Mouse (Mus musculus) ES-Bruce4 (cell line): ENCODE data around the gene Lce1k. TPM values are rescaled to one million over a fixed set of nuclear protein-coding genes. Genes with fewer than 3 reads are reported as not detected.
"Not testable (repeated sequence)": the region's sequence is repeated elsewhere in the genome, so short reads cannot be mapped to it uniquely, and the experiment has no call there.

Experiments
- H3K27ac ChIP-seq: 2 replicates; pipeline ENCODE4 v1.5.1; 2012; ENCODE audit warnings: low read length, inconsistent platforms; ENCODE audit not compliant: insufficient read depth
- H3K27me3 ChIP-seq: 2 replicates; pipeline ENCODE4 v1.6.1; 2012; ENCODE audit warnings: mild to moderate bottlenecking, low read length, inconsistent platforms; ENCODE audit not compliant: control insufficient read depth, poor library complexity, insufficient read depth, severe bottlenecking
- H3K36me3 ChIP-seq: 2 replicates; pipeline ENCODE4 v1.6.1; 2012; ENCODE audit warnings: inconsistent platforms, mild to moderate bottlenecking, low read length, moderate library complexity; ENCODE audit not compliant: control insufficient read depth, poor library complexity, insufficient read depth, severe bottlenecking
- H3K4me1 ChIP-seq: one replicate; pipeline ENCODE4 v1.8.1; 2011; ENCODE audit warnings: low read length; ENCODE audit not compliant: control insufficient read depth, insufficient read depth
- H3K4me3 ChIP-seq: 2 replicates; pipeline ENCODE4 v1.5.1; 2011; ENCODE audit warnings: low read depth, mild to moderate bottlenecking, low read length
- H3K9ac ChIP-seq: 2 replicates; pipeline ENCODE4 v1.6.1; 2012; ENCODE audit warnings: low read depth, mild to moderate bottlenecking, inconsistent platforms; ENCODE audit not compliant: poor library complexity, severe bottlenecking
- H3K9me3 ChIP-seq: replicated peaks from 2 replicates; pipeline ENCODE4 v1.6.1; 2012; ENCODE audit warnings: mild to moderate bottlenecking, low read length, inconsistent platforms; ENCODE audit not compliant: control insufficient read depth, poor library complexity, insufficient read depth, severe bottlenecking
- CTCF ChIP-seq: IDR thresholded peaks from one replicate; pipeline ENCODE4 v1.8.1; 2011; ENCODE audit warnings: low read depth, low read length
- EP300 ChIP-seq: IDR thresholded peaks from 2 replicates; pipeline ENCODE4 v1.6.1; 2011; ENCODE audit warnings: low read depth, low read length; ENCODE audit not compliant: insufficient read depth
- POLR2A ChIP-seq: IDR thresholded peaks from one replicate; pipeline ENCODE4 v1.8.1; 2011; ENCODE audit warnings: low read length; ENCODE audit not compliant: insufficient read depth
- polyA plus RNA-seq: library from polyadenylated mRNA; stranded (reverse); fragments of >200 nt; gene quantifications from 2 replicates; pipeline ENCODE4 v1.2.4, GENCODE M21; 2011; ENCODE audit warnings: low read depth; ENCODE audit not compliant: missing spikeins, insufficient read depth, insufficient read length

The Lce1k gene
- polyA plus RNA-seq: not detected in 2 replicates

GRCm38 (mm10) chr3:92807791-92808190, at the start of gene Lce1k:
Gene Lce1k (minus strand): TSS chr3:92807891.
- Histone ChIP-seq H3K9me3 (no peaks in the 10 kb centered on the region), H3K4me3 (no peak within 1 kb of the TSS), H3K36me3 (no peaks in the 10 kb centered on the region), H3K4me1 (no peaks in the 10 kb centered on the region), H3K27ac (no peak within 1 kb of the TSS), H3K27me3 (no peaks in the 10 kb centered on the region), H3K9ac (no peak within 1 kb of the TSS)
- TF ChIP-seq CTCF (no peak), POLR2A (no peak), EP300 (no peak)

GRCm38 (mm10) chr3:92851186-92851585, 43.5 kb upstream of the Lce1k start, which contains the start of gene Lce1l:
Gene Lce1l (minus strand): TSS chr3:92851286.
- no peak within 1 kb of the TSS for H3K4me3 ChIP-seq
- H3K27ac ChIP-seq: no peak within 1 kb of the TSS
- H3K9me3 ChIP-seq: no peaks in the 10 kb centered on the region
- no peak within 1 kb of the TSS for H3K9ac ChIP-seq
- no peaks in the 10 kb centered on the region for H3K4me1 ChIP-seq
- H3K27me3 ChIP-seq: no peaks in the 10 kb centered on the region; the same call in 1 of the 2 replicates
- no peaks in the 10 kb centered on the region for H3K36me3 ChIP-seq
- TF ChIP-seq POLR2A (no peak), EP300 (no peak), CTCF (no peak)

- H3K9me3 ChIP-seq: no peaks in the 10 kb centered on the region
- H3K4me1 ChIP-seq: no peaks in the 10 kb centered on the region
Observed at GRCm38 (mm10) chr3:92827108-92827507, 19.4 kb upstream of the Lce1k start, which contains the start of gene Kprp. Gene Kprp (minus strand): TSS chr3:92827247.

GRCm38 (mm10) chr3:92825808-92826207, 18.1 kb upstream of the Lce1k start:
- H3K4me1 ChIP-seq: no peaks in the 10 kb centered on the region
- TF ChIP-seq EP300 (no peak), CTCF (no peak), POLR2A (no peak)
- no peaks in the 10 kb centered on the region; the same call in 1 of the 2 replicates for H3K27me3 ChIP-seq
- no peak overlapping the region for H3K27ac ChIP-seq
- H3K36me3 ChIP-seq: no peaks in the 10 kb centered on the region
- H3K4me3 ChIP-seq: no peak overlapping the region
- no peak overlapping the region for H3K9ac ChIP-seq
- H3K9me3 ChIP-seq: no peaks in the 10 kb centered on the region

More at GRCm38 (mm10) chr3:92827108-92827507, 19.4 kb upstream of the Lce1k start, which contains the start of gene Kprp:
- H3K36me3 ChIP-seq: no peaks in the 10 kb centered on the region
- no peak within 1 kb of the TSS for H3K4me3 ChIP-seq
- no peaks in the 10 kb centered on the region; the same call in 1 of the 2 replicates for H3K27me3 ChIP-seq
- no peak within 1 kb of the TSS for H3K27ac ChIP-seq
- H3K9ac ChIP-seq: no peak within 1 kb of the TSS
- TF ChIP-seq CTCF (no peak), EP300 (no peak), POLR2A (no peak)

- not testable (repeated sequence) for H3K4me1 ChIP-seq, H3K4me3 ChIP-seq, H3K27me3 ChIP-seq, H3K36me3 ChIP-seq, H3K9ac ChIP-seq
- Histone ChIP-seq H3K27ac (peak overlapping the region; percentile 75; the same call in 1 of the 2 replicates), H3K9me3 (peaks cover 11% of the 10 kb centered on the region)
Observed at GRCm38 (mm10) chr3:92816036-92816435, 8.3 kb upstream of the Lce1k start.

- H3K9me3 ChIP-seq: peaks cover 11% of the 10 kb centered on the region
Observed at GRCm38 (mm10) chr3:92815581-92815980, 7.9 kb upstream of the Lce1k start.

More at GRCm38 (mm10) chr3:92815581-92815980, 7.9 kb upstream of the Lce1k start:
- Histone ChIP-seq H3K4me3 (no peak overlapping the region), H3K36me3 (no peaks in the 10 kb centered on the region), H3K9ac (no peak overlapping the region), H3K4me1 (no peaks in the 10 kb centered on the region), H3K27ac (peak overlapping the region; percentile 85), H3K27me3 (no peaks in the 10 kb centered on the region)
- TF ChIP-seq CTCF: no peak
- no peak for TF ChIP-seq POLR2A
- no peak for TF ChIP-seq EP300
